Mouse (Mus musculus) large intestine, adult 2 months (tissue): ENCODE results near the gene Tiparp. TPM values are rescaled to one million over a fixed set of nuclear protein-coding genes. Genes with fewer than 3 reads are reported as not detected.

Experiments used
- polyA plus RNA-seq: library from polyadenylated mRNA; depleted of rRNA; stranded (reverse); fragments of >200 nt; gene quantifications from 2 replicates; pipeline ENCODE4 v1.2.3, GENCODE M21; 2012; rRNA removed

Tiparp gene
- polyA plus RNA-seq, 1 experiment, result 2.8 TPM

Other genes starting within 250 kb of the Tiparp start
- 77.1 and 78.2 TPM in 2 replicates for gene Ssr3, start 135.8 kb upstream of the Tiparp start, polyA plus RNA-seq
- gene Lekr1, start 137.8 kb downstream of the Tiparp start, polyA plus RNA-seq, result 0.45 and 0.78 TPM in 2 replicates